Mouse (Mus musculus) forebrain, embryonic 14.5 days (tissue): ENCODE measurements around the gene Acaca. TPM values are rescaled to one million over a fixed set of nuclear protein-coding genes. Genes with fewer than 3 reads are reported as not detected.

Source experiments
- ATAC-seq: fragments of 200-750 bp; cut with Nextera tagmentation; 2 replicates; pipeline ENCODE4 v1.8.0; 2017; ENCODE audit warnings: mild to moderate bottlenecking, moderate library complexity
- DNase-seq: peaks from one replicate; pipeline ENCODE4 v3.0.0-alpha.2; 2015; ENCODE audit warnings: low spot score
- H3K27ac ChIP-seq: fragments of 300-500 bp; sonication (generic); 2 replicates; pipeline ENCODE4 v1.5.1; 2014; ENCODE audit warnings: low read depth, mild to moderate bottlenecking, control low read depth, low read length, moderate library complexity
- H3K27me3 ChIP-seq: fragments of 300-500 bp; sonication (generic); replicated peaks from 2 replicates; pipeline ENCODE4 v1.6.1; 2014; ENCODE audit warnings: low read length, control low read depth, mixed read lengths; ENCODE audit not compliant: control insufficient read depth, insufficient read depth
- H3K36me3 ChIP-seq: fragments of 300-500 bp; sonication (generic); 2 replicates; pipeline ENCODE4 v1.6.1; 2014; ENCODE audit warnings: low read length, control low read depth; ENCODE audit not compliant: control insufficient read depth, insufficient read depth
- H3K4me1 ChIP-seq: fragments of 300-500 bp; sonication (generic); 2 replicates; pipeline ENCODE4 v1.6.1; 2014; ENCODE audit warnings: antibody characterized with exemption, low read length, control low read depth; ENCODE audit not compliant: control insufficient read depth, insufficient read depth
- H3K4me2 ChIP-seq: fragments of 300-500 bp; sonication (generic); 2 replicates; pipeline ENCODE4 v1.6.1; 2014; ENCODE audit warnings: mild to moderate bottlenecking, control low read depth, low read length
- H3K4me3 ChIP-seq: fragments of 300-500 bp; sonication (generic); 2 replicates; pipeline ENCODE4 v1.5.1; 2014; ENCODE audit warnings: low read depth, low read length, control low read depth
- H3K9ac ChIP-seq: fragments of 300-500 bp; sonication (generic); 2 replicates; pipeline ENCODE4 v1.6.1; 2014; ENCODE audit warnings: mild to moderate bottlenecking, low read length, control low read depth, moderate library complexity
- H3K9me3 ChIP-seq: fragments of 300-500 bp; sonication (generic); replicated peaks from 2 replicates; pipeline ENCODE4 v1.6.1; 2016; ENCODE audit warnings: low read length, control low read depth, mixed read lengths; ENCODE audit not compliant: control insufficient read depth
- WGBS: fragments of 180-500 bp; shearing (Covaris S2); extraction: QIAGEN DNeasy Blood & Tissue Kit; methylation state at CpG from one replicate; pipeline ENCODE4 v1.1.7; 2014; 5-methylcytosine and 5-hydroxymethylcytosine counted together
- polyA plus RNA-seq: library from polyadenylated mRNA; unstranded; fragments of >200 nt; fragmentation: Nextera tagmentation; extraction: Ambion mirVana; gene quantifications from 2 replicates; pipeline ENCODE4 v1.2.1, GENCODE M21; 2014

Gene Acaca
- polyA plus RNA-seq, 1 experiment from 2014 or later, result 24.3 TPM

DNA sequence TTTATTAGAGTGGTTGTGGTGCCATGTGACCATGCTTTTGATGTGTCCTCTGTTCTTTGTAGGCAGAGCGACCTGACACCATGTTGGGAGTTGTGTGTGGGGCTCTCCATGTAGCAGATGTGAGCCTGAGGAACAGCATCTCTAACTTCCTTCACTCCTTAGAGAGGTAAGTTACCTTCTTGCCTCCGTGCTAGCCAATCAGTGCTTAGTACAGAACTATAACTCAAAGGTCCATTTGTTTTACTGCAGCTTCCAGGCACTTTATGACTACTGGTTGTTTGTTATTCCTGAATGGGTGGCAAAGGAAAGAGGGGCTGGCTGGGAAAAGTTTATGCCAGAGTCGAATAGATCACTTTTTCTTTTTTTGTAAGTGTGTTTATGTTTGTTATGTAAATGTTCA is 121.7 kb downstream of the Acaca start:
- no peak overlapping the region for H3K4me2 ChIP-seq
- no peaks in the 10 kb centered on the region for H3K9me3 ChIP-seq
- no peaks in the 10 kb centered on the region for H3K4me1 ChIP-seq
- WGBS, result 91% methylated on average over 3 of the region's 3 CpGs
- H3K27ac ChIP-seq, result no peak overlapping the region
- H3K4me3 ChIP-seq, result no peak overlapping the region
- no peaks in the 10 kb centered on the region for H3K27me3 ChIP-seq
- no peak overlapping the region for H3K9ac ChIP-seq
- DNase-seq (no peak), ATAC-seq (no peak)
- H3K36me3 ChIP-seq, result peaks cover 30% of the 10 kb centered on the region

DNA sequence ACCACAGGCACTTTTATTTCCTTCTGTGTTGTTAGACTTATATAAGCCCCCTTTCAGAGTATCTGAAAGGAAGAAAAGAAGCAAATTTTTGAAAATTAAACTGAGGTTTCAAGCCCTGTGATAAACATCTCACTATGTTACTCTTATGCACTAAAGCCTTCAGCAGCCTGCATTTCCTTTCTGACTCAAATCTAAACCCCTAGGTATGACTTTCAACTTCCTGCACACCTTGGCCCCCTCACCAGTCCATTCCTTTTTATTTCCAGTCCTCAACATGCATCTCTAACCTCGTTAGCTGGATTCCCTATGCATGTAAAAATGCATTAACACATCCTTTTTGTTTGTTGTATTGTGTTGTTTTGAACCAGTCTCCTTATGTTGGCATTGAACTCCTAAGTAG is 123.0 kb downstream of the Acaca start:
- no peaks in the 10 kb centered on the region for H3K9me3 ChIP-seq
- H3K4me2 ChIP-seq, result no peak overlapping the region
- no peak overlapping the region for H3K4me3 ChIP-seq
- no peaks in the 10 kb centered on the region for H3K4me1 ChIP-seq
- no peak overlapping the region for H3K9ac ChIP-seq
- no peaks in the 10 kb centered on the region for H3K27me3 ChIP-seq
- H3K27ac ChIP-seq, result no peak overlapping the region
- WGBS, result 60% methylated on average over 1 of the region's 1 CpGs
- no peak for DNase-seq
- peaks cover 36% of the 10 kb centered on the region for H3K36me3 ChIP-seq
- no peak for ATAC-seq

DNA sequence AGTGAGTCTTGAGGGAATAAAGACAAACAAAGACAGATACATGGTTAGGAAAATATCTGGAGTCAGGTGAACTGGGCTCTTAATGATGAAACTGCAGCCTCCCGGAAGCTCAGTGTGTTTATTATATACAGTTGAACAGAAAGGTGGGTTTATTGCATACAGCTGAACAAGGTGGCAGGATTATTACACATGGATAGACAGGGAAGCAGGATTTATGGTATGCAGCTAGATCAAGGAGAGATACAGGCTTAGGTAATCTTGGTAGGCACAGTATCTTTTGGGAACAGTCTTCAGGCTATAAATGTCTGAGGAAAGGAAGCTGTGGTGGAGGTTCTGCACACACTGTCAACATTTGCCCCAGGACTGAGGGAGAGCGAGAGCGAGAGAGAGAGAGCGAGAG is 126.4 kb downstream of the Acaca start:
- no peak overlapping the region for H3K4me2 ChIP-seq
- H3K4me3 ChIP-seq, result no peak overlapping the region
- H3K27me3 ChIP-seq, result no peaks in the 10 kb centered on the region
- ATAC-seq (no peak), DNase-seq (no peak)
- peaks cover 40% of the 10 kb centered on the region for H3K36me3 ChIP-seq
- H3K27ac ChIP-seq, result no peak overlapping the region
- no peaks in the 10 kb centered on the region for H3K4me1 ChIP-seq
- WGBS, result 95% methylated on average over 4 of the region's 4 CpGs
- H3K9me3 ChIP-seq, result no peaks in the 10 kb centered on the region
- no peak overlapping the region for H3K9ac ChIP-seq

DNA sequence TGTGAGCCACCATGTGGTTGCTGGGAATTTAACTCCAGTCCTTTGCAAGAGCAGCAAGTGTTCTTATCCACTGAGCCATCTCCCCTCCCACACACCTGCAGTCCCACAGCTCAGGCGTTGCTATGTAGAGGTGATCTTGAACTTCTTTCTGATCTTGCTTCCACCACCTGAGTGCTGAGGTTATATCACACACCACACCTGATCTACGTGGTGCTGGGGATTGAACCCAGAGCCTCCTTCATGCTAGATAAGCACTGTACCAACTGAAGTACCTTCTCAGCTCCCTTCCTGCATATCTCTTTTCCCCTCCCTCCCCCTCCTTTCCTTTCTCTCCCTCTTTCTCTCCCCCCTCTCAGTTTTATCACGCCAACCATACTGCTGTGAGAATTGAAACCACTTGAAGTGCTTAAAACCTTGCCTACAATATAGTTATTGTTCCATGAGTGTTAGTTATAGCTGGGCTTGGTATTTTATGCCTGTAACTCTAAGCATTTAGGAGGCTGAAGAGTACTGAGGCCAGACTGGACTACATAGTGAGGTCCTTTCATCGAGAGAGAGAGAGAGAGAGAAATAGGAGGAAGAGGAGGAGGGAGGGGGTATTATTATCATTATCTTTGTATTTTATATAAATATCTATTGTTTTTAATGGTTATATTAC is 128.7 kb downstream of the Acaca start:
- Histone ChIP-seq H3K4me2 (no peak overlapping the region), H3K4me3 (no peak overlapping the region), H3K27me3 (no peaks in the 10 kb centered on the region), H3K36me3 (peaks cover 35% of the 10 kb centered on the region), H3K9me3 (no peaks in the 10 kb centered on the region), H3K9ac (no peak overlapping the region), H3K27ac (no peak overlapping the region), H3K4me1 (no peaks in the 10 kb centered on the region)
- DNase-seq (no peak), ATAC-seq (no peak)
- WGBS, result 84% methylated on average over 4 of the region's 4 CpGs

DNA sequence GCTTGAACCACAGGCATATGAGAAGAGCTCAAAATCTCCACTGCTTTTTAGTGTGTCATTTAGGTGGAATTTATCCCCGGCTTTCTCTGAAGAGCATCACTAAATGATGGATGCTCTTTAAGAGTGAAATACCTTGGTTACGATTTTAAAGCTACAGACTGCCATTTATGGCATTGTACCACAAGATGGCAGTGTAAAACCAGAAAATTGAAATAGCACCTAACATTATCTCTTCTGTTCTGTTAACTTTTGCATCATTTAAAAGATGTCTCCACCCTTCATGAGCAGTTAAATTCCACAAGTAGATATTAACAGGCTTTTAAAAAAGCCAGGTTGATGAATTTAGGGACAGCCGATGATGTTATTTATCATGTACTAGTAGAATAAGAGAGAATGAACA is 135.0 kb downstream of the Acaca start:
- Histone ChIP-seq H3K9ac (no peak overlapping the region), H3K27me3 (no peaks in the 10 kb centered on the region), H3K27ac (no peak overlapping the region), H3K4me1 (no peaks in the 10 kb centered on the region), H3K9me3 (no peaks in the 10 kb centered on the region), H3K36me3 (peaks cover 58% of the 10 kb centered on the region), H3K4me3 (no peak overlapping the region), H3K4me2 (no peak overlapping the region)
- DNase-seq (peak; percentile 71), ATAC-seq (no peak)
- 68% methylated on average over 3 of the region's 3 CpGs for WGBS

DNA sequence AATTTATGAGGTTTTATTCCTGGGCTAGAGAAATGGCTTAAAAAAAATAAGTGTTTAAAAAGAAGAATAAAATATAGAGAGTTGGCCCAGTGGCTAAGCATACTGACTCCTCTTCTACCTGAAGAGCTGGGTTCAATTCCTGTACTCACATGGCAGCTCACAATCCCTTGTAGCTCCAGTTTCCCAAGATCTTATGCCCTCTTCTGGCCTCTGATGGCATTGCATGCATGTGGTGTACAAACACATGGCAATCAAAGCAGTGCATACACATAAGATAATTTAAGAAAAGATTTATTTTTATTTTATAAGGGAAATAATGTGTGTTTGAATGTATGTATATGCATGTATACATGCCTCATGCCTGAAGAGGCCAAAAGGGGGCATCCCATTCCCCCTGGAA is 138.6 kb downstream of the Acaca start:
- no peak for DNase-seq
- H3K4me1 ChIP-seq, result no peaks in the 10 kb centered on the region
- no peaks in the 10 kb centered on the region for H3K9me3 ChIP-seq
- H3K9ac ChIP-seq, result no peak overlapping the region
- no peak overlapping the region for H3K4me2 ChIP-seq
- H3K36me3 ChIP-seq, result peaks cover 52% of the 10 kb centered on the region
- no peaks in the 10 kb centered on the region for H3K27me3 ChIP-seq
- no peak overlapping the region for H3K4me3 ChIP-seq
- no peak overlapping the region for H3K27ac ChIP-seq
- no peak for ATAC-seq

DNA sequence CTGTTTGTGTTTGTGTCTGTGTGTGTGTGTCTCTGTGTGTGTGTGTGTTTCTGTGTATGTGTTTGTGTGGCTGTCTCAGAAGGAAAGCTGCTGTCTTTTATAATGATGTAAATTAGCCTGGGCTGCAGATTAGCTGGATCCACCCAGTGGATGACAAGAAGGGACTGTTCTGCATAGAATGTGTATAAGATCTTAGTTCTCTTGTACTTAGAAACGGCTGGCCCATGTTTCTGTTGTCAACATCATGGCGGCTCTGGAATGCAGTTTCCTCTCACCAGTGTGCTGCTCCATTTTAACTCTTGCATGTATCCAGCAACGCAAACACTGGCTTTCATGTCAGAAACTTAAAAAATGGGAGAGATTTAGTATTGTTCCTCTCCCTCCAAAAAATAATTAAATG is 141.0 kb downstream of the Acaca start:
- Histone ChIP-seq H3K27me3 (no peaks in the 10 kb centered on the region), H3K4me3 (no peak overlapping the region), H3K36me3 (peaks cover 39% of the 10 kb centered on the region), H3K27ac (no peak overlapping the region), H3K9ac (no peak overlapping the region), H3K4me1 (no peaks in the 10 kb centered on the region), H3K4me2 (no peak overlapping the region), H3K9me3 (no peaks in the 10 kb centered on the region)
- WGBS, result 70% methylated on average over 3 of the region's 3 CpGs
- ATAC-seq (no peak), DNase-seq (no peak)

DNA sequence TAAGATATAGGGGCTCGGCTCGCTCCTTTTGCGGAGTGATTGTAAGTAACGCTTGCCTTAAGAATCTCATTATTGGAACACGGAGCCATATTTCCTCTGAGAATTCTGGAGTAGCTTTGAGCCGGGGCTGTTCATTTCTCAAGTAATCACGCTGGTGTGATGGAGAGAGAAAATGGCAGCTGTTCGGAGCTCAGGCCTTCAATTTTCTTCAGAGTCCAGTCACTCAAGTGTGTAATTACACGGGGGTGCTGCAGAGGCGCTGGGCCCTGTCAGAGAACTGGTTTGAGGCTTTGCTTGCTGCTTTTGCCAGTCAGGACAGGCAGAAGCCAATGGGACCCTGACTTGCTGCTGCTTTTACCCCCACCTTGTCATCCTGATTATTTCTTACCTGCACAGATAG is 142.5 kb downstream of the Acaca start:
- ATAC-seq, result no peak
- 45% methylated on average over 10 of the region's 10 CpGs for WGBS
- H3K4me2 ChIP-seq, result no peak overlapping the region

DNA sequence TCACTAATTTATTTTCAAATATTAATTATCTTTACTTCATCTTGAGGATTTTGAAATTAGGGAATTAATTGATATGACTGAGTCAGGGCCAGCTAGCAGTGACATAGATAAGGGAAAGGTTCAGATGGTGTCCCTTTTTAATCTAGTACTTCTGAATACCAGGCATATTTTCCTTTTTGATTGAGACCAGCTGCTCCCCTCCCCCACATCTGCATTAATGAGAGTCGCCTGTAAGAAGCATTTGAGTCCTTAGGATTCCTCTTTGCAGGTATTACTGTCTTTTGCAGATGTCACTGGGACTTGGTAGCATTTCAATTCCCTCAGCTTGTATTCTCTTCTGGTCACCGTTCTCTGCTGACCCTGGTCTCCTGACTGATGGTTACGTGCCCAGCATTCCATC is 143.1 kb downstream of the Acaca start:
- DNase-seq (no peak), ATAC-seq (no peak)
- Histone ChIP-seq H3K36me3 (peaks cover 32% of the 10 kb centered on the region), H3K27me3 (no peaks in the 10 kb centered on the region), H3K4me2 (no peak overlapping the region), H3K9ac (no peak overlapping the region), H3K9me3 (no peaks in the 10 kb centered on the region), H3K4me1 (no peaks in the 10 kb centered on the region), H3K4me3 (no peak overlapping the region), H3K27ac (no peak overlapping the region)
- WGBS, result 86% methylated on average over 3 of the region's 3 CpGs

More for the DNA sequence above, 142.5 kb downstream of the Acaca start:
- Histone ChIP-seq H3K9me3 (no peaks in the 10 kb centered on the region), H3K9ac (no peak overlapping the region), H3K27me3 (no peaks in the 10 kb centered on the region), H3K36me3 (peaks cover 33% of the 10 kb centered on the region), H3K4me1 (no peaks in the 10 kb centered on the region), H3K4me3 (no peak overlapping the region), H3K27ac (0 out of 2 replicates have a peak overlapping the region, but pooled peaks have one; percentile 6)
- DNase-seq, result peak; percentile 56
